Mouse (Mus musculus) kidney, adult 2 months (tissue): Measurements from ENCODE around the gene Gpr107. TPM values are rescaled to one million over a fixed set of nuclear protein-coding genes. Genes with fewer than 3 reads are reported as not detected.
A peak's percentile ranks its signal among the peaks of the same experiment; 100 is the strongest.

Experiments used
- DNase-seq: peaks from one replicate; pipeline ENCODE4 v3.0.0; 2021
- H3K27ac ChIP-seq: fragments of 200-500 bp; 2 replicates; pipeline ENCODE4 v1.5.1; 2012; ENCODE audit warnings: low read depth, low read length, control low read depth, inconsistent platforms; ENCODE audit not compliant: insufficient read depth
- H3K27me3 ChIP-seq: fragments of 200-500 bp; replicated peaks from 2 replicates; pipeline ENCODE4 v1.6.1; 2012; ENCODE audit warnings: mild to moderate bottlenecking, moderate library complexity, low read length, inconsistent platforms; ENCODE audit not compliant: control insufficient read depth, insufficient read depth
- H3K36me3 ChIP-seq: fragments of 200-500 bp; 2 replicates; pipeline ENCODE4 v1.6.1; 2012; ENCODE audit warnings: mild to moderate bottlenecking, moderate library complexity, low read length, inconsistent platforms; ENCODE audit not compliant: control insufficient read depth, insufficient read depth
- H3K4me1 ChIP-seq: fragments of 200-500 bp; 2 replicates; pipeline ENCODE4 v1.6.1; 2011; ENCODE audit warnings: low read length; ENCODE audit not compliant: control insufficient read depth, insufficient read depth
- H3K4me3 ChIP-seq: fragments of 200-500 bp; 2 replicates; pipeline ENCODE4 v1.5.1; 2011; ENCODE audit warnings: mild to moderate bottlenecking, low read depth, low read length, control low read depth; ENCODE audit not compliant: insufficient read depth
- CTCF ChIP-seq: fragments of 200-500 bp; conservative IDR thresholded peaks from 2 replicates; pipeline ENCODE4 v1.5.1; 2011; ENCODE audit warnings: low read depth, mild to moderate bottlenecking, control low read depth, low read length, moderate library complexity, mixed read lengths; ENCODE audit not compliant: insufficient read depth, insufficient read length
- POLR2A ChIP-seq: fragments of 200-500 bp; IDR thresholded peaks from one replicate; pipeline ENCODE4 v1.6.1; 2011; ENCODE audit warnings: low read depth, low read length, control low read depth
- WGBS: fragments of 180-500 bp; shearing (Covaris S2); methylation state at CpG from one replicate; pipeline ENCODE4 v1.1.7; 2018; 5-methylcytosine and 5-hydroxymethylcytosine counted together
- polyA plus RNA-seq: library from polyadenylated mRNA; depleted of rRNA; stranded (reverse); fragments of >200 nt; gene quantifications from 2 replicates; pipeline ENCODE4 v1.2.3, GENCODE M21; 2012

Gpr107 gene
- polyA plus RNA-seq, 1 experiment, result 22.2 TPM

DNA sequence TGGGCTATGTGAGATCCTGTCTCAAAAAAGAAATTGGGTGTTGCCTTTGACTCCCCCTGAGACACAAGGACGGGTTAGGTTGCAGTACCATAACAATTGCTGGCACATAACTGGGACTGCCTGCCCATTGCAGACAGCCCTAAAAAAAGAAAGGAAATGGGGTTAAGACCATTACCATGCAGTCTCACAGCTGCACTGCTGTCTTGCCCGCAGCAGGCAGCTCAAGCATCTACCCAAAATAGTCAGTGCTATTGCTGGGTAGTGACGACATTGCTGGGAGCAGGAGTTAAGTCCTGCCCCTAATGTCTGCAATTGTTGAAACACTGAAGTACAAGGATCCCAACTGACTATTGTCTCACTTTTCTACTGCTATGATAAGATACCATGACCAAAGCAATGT, 37.5 kb downstream of the Gpr107 start:
- TF ChIP-seq POLR2A, result no peak
- no peak for TF ChIP-seq CTCF
- DNase-seq, result no peak
- WGBS, result 94% methylated on average over 3 of the region's 3 CpGs
- no peaks in the 10 kb centered on the region for H3K4me1 ChIP-seq
- no peak overlapping the region for H3K4me3 ChIP-seq
- no peaks in the 10 kb centered on the region for H3K27me3 ChIP-seq
- H3K36me3 ChIP-seq, result no peaks in the 10 kb centered on the region; the same call in 1 of the 2 replicates
- no peak overlapping the region for H3K27ac ChIP-seq

DNA sequence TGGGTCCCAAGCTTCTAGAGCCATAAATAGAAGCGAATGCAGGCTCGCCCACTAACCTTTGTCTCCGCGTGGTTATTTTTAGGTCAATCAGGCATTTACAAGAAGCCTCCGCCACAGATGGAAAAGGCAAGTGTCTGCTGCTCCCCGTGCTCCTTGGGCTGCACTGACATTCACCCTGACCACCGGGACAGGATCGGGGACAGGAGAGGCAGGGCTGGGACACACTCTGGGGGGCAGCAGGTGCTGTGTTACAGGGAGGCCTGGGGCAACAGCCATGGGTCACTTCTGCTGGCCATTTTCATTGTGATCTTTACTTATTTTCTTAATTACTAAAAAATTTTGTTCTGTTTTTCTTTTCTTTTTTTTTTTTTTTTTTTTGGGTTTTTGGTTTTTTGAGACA, 39.6 kb downstream of the Gpr107 start:
- no peak overlapping the region for H3K27ac ChIP-seq

DNA sequence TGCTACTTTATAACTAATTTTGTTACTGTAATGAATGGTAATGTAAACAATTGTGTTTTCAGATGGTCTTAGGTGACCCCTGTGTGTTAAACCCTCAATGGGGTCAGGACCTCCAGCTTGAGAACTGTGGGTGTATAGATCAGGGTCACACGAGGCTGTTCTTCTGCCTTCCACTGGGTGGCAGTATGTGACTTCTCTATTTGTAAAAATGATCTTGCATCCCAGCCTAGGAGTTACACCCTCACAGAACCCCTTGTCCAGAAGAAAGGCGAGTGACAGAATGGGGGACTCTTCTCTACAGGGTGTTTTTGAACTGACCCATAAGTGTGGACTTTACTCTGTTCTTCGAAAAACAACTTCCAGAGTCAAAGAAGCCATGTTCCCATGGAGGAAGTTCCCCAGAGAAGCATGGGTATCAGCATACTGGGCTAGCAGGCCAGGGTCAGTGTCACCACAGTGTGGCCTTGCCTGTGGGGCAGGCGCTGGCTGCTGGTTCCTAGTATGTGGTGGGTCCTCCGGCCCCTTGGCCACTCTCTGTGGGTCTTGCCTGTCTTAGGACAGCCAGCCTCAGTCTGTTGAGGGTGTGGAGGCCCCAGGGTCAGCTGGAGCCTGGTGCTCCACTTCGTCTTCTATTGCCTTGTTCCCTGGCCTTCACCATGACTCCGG, 42.4 kb downstream of the Gpr107 start:
- DNase-seq, result peak; percentile 43
- peak; percentile 72 for TF ChIP-seq CTCF
- no peak for TF ChIP-seq POLR2A
- WGBS, result 67% methylated on average over 7 of the region's 7 CpGs
- Histone ChIP-seq H3K27me3 (no peaks in the 10 kb centered on the region), H3K36me3 (no peaks in the 10 kb centered on the region; the same call in 1 of the 2 replicates), H3K27ac (no peak overlapping the region), H3K4me1 (no peaks in the 10 kb centered on the region), H3K4me3 (no peak overlapping the region)

More for the DNA sequence above, 39.6 kb downstream of the Gpr107 start:
- H3K4me1 ChIP-seq, result no peaks in the 10 kb centered on the region
- TF ChIP-seq CTCF, result no peak
- no peak for TF ChIP-seq POLR2A
- no peaks in the 10 kb centered on the region for H3K27me3 ChIP-seq
- H3K4me3 ChIP-seq, result no peak overlapping the region
- DNase-seq, result no peak
- H3K36me3 ChIP-seq, result no peaks in the 10 kb centered on the region; the same call in 1 of the 2 replicates
- 82% methylated on average over 8 of the region's 8 CpGs for WGBS

DNA sequence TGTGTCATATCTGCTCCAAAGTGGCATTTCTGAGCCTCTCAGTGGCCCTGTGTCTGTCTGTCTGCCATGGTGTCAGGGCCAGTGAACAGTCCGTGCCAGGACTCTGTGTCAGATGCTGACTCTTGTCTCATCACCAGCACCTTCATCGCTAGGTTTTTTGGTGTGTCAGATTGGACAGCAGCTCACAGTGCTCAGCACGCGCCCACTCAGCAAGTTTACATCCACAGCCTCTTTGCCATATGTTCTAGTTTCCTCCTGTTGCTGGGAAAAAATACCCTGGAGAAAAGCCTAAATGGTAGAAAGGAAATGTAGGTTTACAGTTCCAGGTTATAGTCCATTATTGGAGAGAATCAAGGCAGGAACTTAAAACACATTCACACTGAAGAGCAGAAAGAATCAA, 46.5 kb downstream of the Gpr107 start:
- no peak for DNase-seq
- TF ChIP-seq POLR2A (no peak), CTCF (no peak)
- Histone ChIP-seq H3K4me1 (no peaks in the 10 kb centered on the region), H3K36me3 (no peaks in the 10 kb centered on the region), H3K4me3 (no peak overlapping the region), H3K27ac (no peak overlapping the region), H3K27me3 (no peaks in the 10 kb centered on the region)
- 96% methylated on average over 4 of the region's 4 CpGs for WGBS

DNA sequence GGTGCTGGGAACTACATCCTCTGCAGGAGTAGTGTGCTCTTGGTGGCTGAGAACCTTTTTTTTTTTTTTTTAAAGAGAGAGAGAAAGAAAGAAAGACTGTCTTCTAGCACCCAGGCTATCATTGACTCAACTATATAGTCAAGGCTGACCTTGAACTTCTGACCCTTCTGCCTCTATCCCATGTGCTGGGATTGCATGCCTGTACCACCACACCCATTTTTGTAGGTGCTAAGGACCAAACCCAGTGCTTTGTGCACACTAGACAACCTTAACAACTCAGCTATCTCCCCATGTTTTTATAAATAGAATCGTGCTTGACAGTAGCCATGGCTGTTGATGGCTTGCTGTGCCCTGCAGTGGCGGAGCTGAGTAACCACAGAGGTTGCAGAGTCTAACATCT, 47.9 kb downstream of the Gpr107 start:
- H3K36me3 ChIP-seq, result no peaks in the 10 kb centered on the region
- no peak for TF ChIP-seq CTCF
- TF ChIP-seq POLR2A, result no peak
- H3K27ac ChIP-seq, result no peak overlapping the region
- WGBS, result 90% methylated on average over 2 of the region's 2 CpGs
- no peaks in the 10 kb centered on the region for H3K27me3 ChIP-seq
- no peak overlapping the region for H3K4me3 ChIP-seq
- H3K4me1 ChIP-seq, result no peaks in the 10 kb centered on the region
- DNase-seq, result no peak

DNA sequence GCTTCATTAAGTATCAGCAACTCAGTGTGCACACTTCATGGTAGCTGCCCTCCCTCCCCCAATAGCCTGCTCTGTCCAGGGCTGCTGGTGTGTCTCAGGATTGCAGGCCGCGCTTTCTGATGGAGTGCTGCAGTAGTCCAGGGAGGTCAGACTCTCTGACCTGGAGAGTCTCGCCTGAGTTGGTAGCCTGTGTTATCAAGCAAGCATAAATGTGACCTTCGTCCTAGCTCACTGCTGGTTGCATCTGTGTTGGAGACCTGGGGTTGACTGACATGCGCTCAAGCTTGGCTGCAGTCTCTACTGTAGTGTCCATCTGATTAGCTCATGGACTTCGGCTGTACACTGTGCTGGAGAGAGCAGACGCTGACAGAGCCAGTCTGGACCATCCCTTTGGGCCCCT, 49.7 kb downstream of the Gpr107 start:
- peak; percentile 28 for DNase-seq
- H3K36me3 ChIP-seq, result no peaks in the 10 kb centered on the region
- no peak overlapping the region for H3K4me3 ChIP-seq
- H3K27me3 ChIP-seq, result no peaks in the 10 kb centered on the region
- 46% methylated on average over 7 of the region's 7 CpGs for WGBS
- no peaks in the 10 kb centered on the region for H3K4me1 ChIP-seq
- H3K27ac ChIP-seq, result no peak overlapping the region
- no peak for TF ChIP-seq POLR2A
- TF ChIP-seq CTCF, result no peak

DNA sequence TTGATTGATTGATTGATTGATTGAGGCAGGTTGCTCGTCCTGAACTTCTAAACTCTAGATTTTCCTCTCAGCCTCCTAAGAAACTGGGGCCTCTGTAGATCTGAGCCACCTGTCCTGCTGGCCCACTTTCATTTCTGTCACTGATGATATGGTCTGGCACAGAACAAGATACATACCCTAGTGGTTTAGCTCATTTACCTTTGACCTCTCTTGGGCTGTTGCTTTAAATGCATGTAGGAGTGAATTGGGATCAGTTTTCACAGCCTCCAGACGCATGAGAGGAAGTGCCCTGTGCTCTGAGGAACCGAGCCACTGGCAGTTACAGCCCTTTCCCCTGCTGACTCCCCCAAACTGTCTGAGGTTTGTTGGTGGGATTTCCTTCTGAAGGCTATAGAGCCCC, 50.2 kb downstream of the Gpr107 start:
- H3K4me1 ChIP-seq, result no peaks in the 10 kb centered on the region
- no peaks in the 10 kb centered on the region for H3K27me3 ChIP-seq
- no peak overlapping the region for H3K27ac ChIP-seq
- 61% methylated on average over 3 of the region's 3 CpGs for WGBS
- no peak overlapping the region for H3K4me3 ChIP-seq
- no peaks in the 10 kb centered on the region for H3K36me3 ChIP-seq
- no peak for DNase-seq
- no peak for TF ChIP-seq POLR2A
- TF ChIP-seq CTCF, result no peak

DNA sequence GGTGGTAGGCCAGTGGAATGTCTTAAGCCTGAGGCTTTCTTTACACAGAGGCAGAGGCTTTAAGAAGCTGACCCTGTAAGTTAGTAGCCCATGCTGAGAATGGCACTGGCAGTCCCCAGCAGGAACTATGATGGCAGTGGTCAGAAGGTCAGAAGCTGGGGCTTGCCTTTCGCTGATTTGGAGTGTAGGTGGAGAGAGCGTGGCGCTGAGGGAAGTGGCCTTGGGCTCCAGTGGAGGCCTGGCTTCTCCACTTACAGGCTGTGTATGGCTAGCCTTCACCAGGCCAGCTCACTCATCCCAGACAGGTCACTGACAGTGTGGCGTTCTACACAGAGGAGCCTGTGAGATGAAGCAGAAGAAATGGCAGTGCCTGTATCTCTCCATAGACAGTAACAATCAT, 50.8 kb downstream of the Gpr107 start:
- no peaks in the 10 kb centered on the region for H3K27me3 ChIP-seq
- TF ChIP-seq POLR2A, result no peak
- no peak for TF ChIP-seq CTCF
- DNase-seq, result no peak
- no peaks in the 10 kb centered on the region for H3K36me3 ChIP-seq
- 89% methylated on average over 4 of the region's 4 CpGs for WGBS
- no peak overlapping the region for H3K27ac ChIP-seq
- no peaks in the 10 kb centered on the region for H3K4me1 ChIP-seq
- H3K4me3 ChIP-seq, result no peak overlapping the region
